Mouse (Mus musculus): ENCODE measurements around the gene BC024978.

- TF ChIP-seq POLR2A (IDR thresholded peaks at IDR 0.05; ENCODE audit: borderline replicate concordance, extremely low read depth, low read depth, low read length) (no peak), CTCF (IDR thresholded peaks at IDR 0.05; ENCODE audit: insufficient read depth, low read length) (no peak)
Measured at GRCm38 (mm10) chr7:27197634-27198033, 2.1 kb downstream of the BC024978 start.
